Comparison of ENCODE assay signal across 23 mouse cellular contexts in the genomic region with DNA sequence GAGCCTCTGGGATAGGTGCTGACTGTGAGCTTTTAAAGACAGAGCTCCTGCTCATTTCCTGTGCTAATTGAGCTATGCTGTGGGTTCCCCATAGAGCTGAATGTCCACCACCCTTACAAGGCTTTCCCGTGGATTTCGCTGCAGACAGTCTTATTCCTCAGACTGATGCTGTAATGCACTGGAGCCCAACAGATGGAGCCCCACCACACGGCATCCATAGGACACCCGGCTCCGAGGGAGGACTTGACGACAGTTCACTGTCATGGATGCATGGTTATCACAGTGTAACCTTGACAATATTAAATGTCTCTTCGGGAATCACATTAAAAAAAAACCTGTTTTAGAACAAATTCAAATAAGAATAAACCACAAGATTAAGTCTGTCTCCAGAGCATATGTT.
A peak's percentile ranks its signal among the peaks of the same experiment; 100 is the strongest.
DNase-seq lines count a peak whose midpoint lies in the region; ATAC-seq and TF ChIP-seq lines count a peak whose summit lies in the region.
"Had no signal": no experiment of that assay in that cellular context is flagged by ENCODE, and none has a peak within 500 bp of the region (broad histone marks: within the 10 kb centered on the region; RNA-seq: fewer than 3 reads in every experiment).

No protein-coding gene starts in this region.

- no peaks in the 10 kb centered on the region for H3K4me1 ChIP-seq in forebrain, embryonic 14.5 days (ENCODE audit: control insufficient read depth, insufficient read depth, low read length)
- H3K4me1 ChIP-seq in forebrain, embryonic 13.5 days: no peaks in the 10 kb centered on the region
- H3K4me1 ChIP-seq in hindbrain, postnatal 0 days (ENCODE audit: insufficient read depth, low read length): no peaks in the 10 kb centered on the region
- no peaks in the 10 kb centered on the region for H3K4me1 ChIP-seq in hindbrain, embryonic 11.5 days (replicated peaks; ENCODE audit: control insufficient read depth, insufficient read depth, low read length)
- no peaks in the 10 kb centered on the region for H3K4me1 ChIP-seq in midbrain, embryonic 14.5 days (ENCODE audit: control insufficient read depth, insufficient read depth, low read length)
- H3K4me1 ChIP-seq in midbrain, embryonic 10.5 days: no peaks in the 10 kb centered on the region
- no peaks in the 10 kb centered on the region for H3K4me1 ChIP-seq in liver, embryonic 12.5 days
- H3K4me1 ChIP-seq: embryonic facial prominence, embryonic 13.5 days; heart, embryonic 15.5 days; limb, embryonic 15.5 days; liver, embryonic 15.5 days; lung, embryonic 15.5 days had no signal

- DNase-seq in forebrain, embryonic 14.5 days (ENCODE audit: low spot score): peak; percentile 8
- peak; percentile 61 for DNase-seq in hindbrain, postnatal 0 days (ENCODE audit: low spot score)
- DNase-seq in hindbrain, embryonic 11.5 days (ENCODE audit: low spot score): no peak
- DNase-seq in midbrain, embryonic 14.5 days: peak; percentile 2
- DNase-seq in midbrain, embryonic 10.5 days (ENCODE audit: low spot score): no peak
- peak; percentile 47 for DNase-seq in brain, adult 2 months (ENCODE audit: low read depth, low spot score)
- DNase-seq: adrenal gland, postnatal 14 days; cerebellum, adult 9-10 months; embryo, embryonic 11 days; kidney, adult 11 months; lung, postnatal 36 days; thymus, adult 2 months; thymus, postnatal 4 days had no signal

- H3K9me3 ChIP-seq in forebrain, embryonic 14.5 days (replicated peaks; ENCODE audit: control insufficient read depth, low read length): no peaks in the 10 kb centered on the region
- no peaks in the 10 kb centered on the region for H3K9me3 ChIP-seq in forebrain, embryonic 13.5 days (replicated peaks)
- no peaks in the 10 kb centered on the region for H3K9me3 ChIP-seq in hindbrain, postnatal 0 days (ENCODE audit: low read length)
- H3K9me3 ChIP-seq in hindbrain, embryonic 11.5 days (ENCODE audit: control insufficient read depth, low read length): no peaks in the 10 kb centered on the region
- H3K9me3 ChIP-seq in midbrain, embryonic 14.5 days (ENCODE audit: control insufficient read depth, low read length): 0 out of 2 replicates have a peak, but pooled peaks cover 3% of the 10 kb centered on the region
- no peaks in the 10 kb centered on the region for H3K9me3 ChIP-seq in midbrain, embryonic 10.5 days (replicated peaks)
- no peaks in the 10 kb centered on the region for H3K9me3 ChIP-seq in liver, embryonic 12.5 days (replicated peaks)
- H3K9me3 ChIP-seq: embryonic facial prominence, embryonic 13.5 days; heart, embryonic 15.5 days; limb, embryonic 15.5 days; liver, embryonic 15.5 days; lung, embryonic 15.5 days; neural tube, embryonic 15.5 days had no signal

- H3K4me3 ChIP-seq in forebrain, embryonic 14.5 days (ENCODE audit: low read depth, low read length): no peak overlapping the region
- no peak overlapping the region for H3K4me3 ChIP-seq in forebrain, embryonic 13.5 days
- no peak overlapping the region for H3K4me3 ChIP-seq in hindbrain, postnatal 0 days (ENCODE audit: low read length)
- H3K4me3 ChIP-seq in hindbrain, embryonic 11.5 days (ENCODE audit: low read depth, low read length): no peak overlapping the region
- H3K4me3 ChIP-seq in midbrain, embryonic 14.5 days (replicated peaks; ENCODE audit: low read depth, low read length): no peak overlapping the region
- H3K4me3 ChIP-seq in midbrain, embryonic 10.5 days: no peak overlapping the region
- no peak overlapping the region for H3K4me3 ChIP-seq in liver, embryonic 12.5 days
- H3K4me3 ChIP-seq: embryonic facial prominence, embryonic 13.5 days; erythroblast, embryonic 14.5 days; heart, embryonic 15.5 days; limb, embryonic 15.5 days; liver, embryonic 15.5 days; lung, embryonic 15.5 days; neural tube, embryonic 15.5 days had no signal

- ATAC-seq in forebrain, embryonic 14.5 days: no peak
- ATAC-seq in forebrain, embryonic 13.5 days: no peak; the same call in 1 of the 2 replicates
- peak; percentile 62; the same call in 1 of the 2 replicates for ATAC-seq in hindbrain, postnatal 0 days
- no peak for ATAC-seq in hindbrain, embryonic 11.5 days (ENCODE audit: low FRiP score)
- no peak for ATAC-seq in midbrain, embryonic 14.5 days (ENCODE audit: low FRiP score, low TSS enrichment)
- no peak for ATAC-seq in liver, embryonic 12.5 days
- ATAC-seq: CD4-positive, CD25-positive, alpha-beta regulatory T cell, adult 4 months had no signal

- TF ChIP-seq CTCF in hindbrain, postnatal 0 days (IDR thresholded peaks at IDR 0.05; ENCODE audit: low read depth): peak; percentile 53

- H3K4me2 ChIP-seq in forebrain, embryonic 14.5 days (ENCODE audit: low read length): no peak overlapping the region
- H3K4me2 ChIP-seq in forebrain, embryonic 13.5 days: no peak overlapping the region
- no peak overlapping the region for H3K4me2 ChIP-seq in hindbrain, postnatal 0 days (ENCODE audit: low read depth, low read length)
- no peak overlapping the region for H3K4me2 ChIP-seq in hindbrain, embryonic 11.5 days (replicated peaks; ENCODE audit: low read depth, low read length)
- no peak overlapping the region for H3K4me2 ChIP-seq in midbrain, embryonic 14.5 days (ENCODE audit: low read length)
- no peak overlapping the region for H3K4me2 ChIP-seq in liver, embryonic 12.5 days
- H3K4me2 ChIP-seq: embryonic facial prominence, embryonic 13.5 days; heart, embryonic 15.5 days; limb, embryonic 15.5 days; liver, embryonic 15.5 days; lung, embryonic 15.5 days; neural tube, embryonic 15.5 days had no signal

- no peaks in the 10 kb centered on the region for H3K27me3 ChIP-seq in forebrain, embryonic 14.5 days (replicated peaks; ENCODE audit: control insufficient read depth, insufficient read depth, low read length)
- no peaks in the 10 kb centered on the region for H3K27me3 ChIP-seq in forebrain, embryonic 13.5 days
- H3K27me3 ChIP-seq in hindbrain, postnatal 0 days (ENCODE audit: insufficient read depth, low read length): no peaks in the 10 kb centered on the region
- no peaks in the 10 kb centered on the region for H3K27me3 ChIP-seq in hindbrain, embryonic 11.5 days (ENCODE audit: control insufficient read depth, insufficient read depth, low read length)
- H3K27me3 ChIP-seq in midbrain, embryonic 14.5 days (ENCODE audit: control insufficient read depth, insufficient read depth, low read length): no peaks in the 10 kb centered on the region
- no peaks in the 10 kb centered on the region for H3K27me3 ChIP-seq in midbrain, embryonic 10.5 days (ENCODE audit: low read depth, poor library complexity, severe bottlenecking)
- no peaks in the 10 kb centered on the region for H3K27me3 ChIP-seq in liver, embryonic 12.5 days (replicated peaks)
- H3K27me3 ChIP-seq: embryonic facial prominence, embryonic 13.5 days; heart, embryonic 15.5 days; limb, embryonic 15.5 days; liver, embryonic 15.5 days; lung, embryonic 15.5 days; neural tube, embryonic 15.5 days had no signal

- 88% methylated on average over 7 of the region's 7 CpGs for whole genome bisulfite sequencing in forebrain, embryonic 14.5 days
- 91% methylated on average over 7 of the region's 7 CpGs for WGBS in forebrain, embryonic 13.5 days
- WGBS in hindbrain, postnatal 0 days: 71% methylated on average over 7 of the region's 7 CpGs
- WGBS in hindbrain, embryonic 11.5 days: 79% methylated on average over 7 of the region's 7 CpGs
- 89% methylated on average over 7 of the region's 7 CpGs for WGBS in midbrain, embryonic 14.5 days
- WGBS in midbrain, embryonic 10.5 days: 82% methylated on average over 7 of the region's 7 CpGs
- WGBS in liver, embryonic 12.5 days (ENCODE audit: insufficient replicate concordance): 56% methylated on average over 7 of the region's 7 CpGs

- no peak overlapping the region for H3K27ac ChIP-seq in forebrain, embryonic 14.5 days (ENCODE audit: low read depth, low read length)
- H3K27ac ChIP-seq in forebrain, embryonic 13.5 days: no peak overlapping the region
- no peak overlapping the region for H3K27ac ChIP-seq in hindbrain, postnatal 0 days
- H3K27ac ChIP-seq in hindbrain, embryonic 11.5 days (ENCODE audit: low read depth, low read length): no peak overlapping the region
- H3K27ac ChIP-seq in midbrain, embryonic 14.5 days (replicated peaks; ENCODE audit: low read depth, low read length): no peak overlapping the region
- H3K27ac ChIP-seq in midbrain, embryonic 10.5 days (replicated peaks): no peak overlapping the region
- no peak overlapping the region for H3K27ac ChIP-seq in liver, embryonic 12.5 days
- H3K27ac ChIP-seq: embryonic facial prominence, embryonic 13.5 days; heart, embryonic 15.5 days; limb, embryonic 15.5 days; liver, embryonic 15.5 days; lung, embryonic 15.5 days; neural tube, embryonic 15.5 days had no signal

- no peaks in the 10 kb centered on the region for H3K36me3 ChIP-seq in forebrain, embryonic 14.5 days (ENCODE audit: control insufficient read depth, insufficient read depth, low read length)
- no peaks in the 10 kb centered on the region for H3K36me3 ChIP-seq in forebrain, embryonic 13.5 days (ENCODE audit: poor library complexity, severe bottlenecking)
- no peaks in the 10 kb centered on the region for H3K36me3 ChIP-seq in hindbrain, postnatal 0 days (ENCODE audit: insufficient read depth, low read length)
- no peaks in the 10 kb centered on the region for H3K36me3 ChIP-seq in hindbrain, embryonic 11.5 days (ENCODE audit: control insufficient read depth, insufficient read depth, low read length)
- H3K36me3 ChIP-seq in midbrain, embryonic 14.5 days (ENCODE audit: control insufficient read depth, insufficient read depth, low read length): no peaks in the 10 kb centered on the region
- no peaks in the 10 kb centered on the region for H3K36me3 ChIP-seq in midbrain, embryonic 10.5 days
- no peaks in the 10 kb centered on the region for H3K36me3 ChIP-seq in liver, embryonic 12.5 days
- H3K36me3 ChIP-seq: embryonic facial prominence, embryonic 13.5 days; heart, embryonic 15.5 days; limb, embryonic 15.5 days; liver, embryonic 15.5 days; lung, embryonic 15.5 days; neural tube, embryonic 15.5 days had no signal

- H3K9ac ChIP-seq in forebrain, embryonic 14.5 days (ENCODE audit: low read length): no peak overlapping the region
- no peak overlapping the region for H3K9ac ChIP-seq in forebrain, embryonic 13.5 days
- H3K9ac ChIP-seq in hindbrain, postnatal 0 days (replicated peaks; ENCODE audit: low read length): no peak overlapping the region
- H3K9ac ChIP-seq in hindbrain, embryonic 11.5 days (ENCODE audit: low read depth, low read length): no peak overlapping the region
- no peak overlapping the region for H3K9ac ChIP-seq in midbrain, embryonic 14.5 days (replicated peaks; ENCODE audit: low read length)
- no peak overlapping the region for H3K9ac ChIP-seq in liver, embryonic 12.5 days
- H3K9ac ChIP-seq: embryonic facial prominence, embryonic 13.5 days; heart, embryonic 15.5 days; limb, embryonic 15.5 days; liver, embryonic 15.5 days; lung, embryonic 15.5 days; neural tube, embryonic 15.5 days had no signal

Comparison
In these comparisons a context has a peak if more than half of its experiments do, and no peak if none do; other contexts are left out.
1. DNase-seq: peak in forebrain, embryonic 14.5 days (single experiment), hindbrain, postnatal 0 days (single experiment), midbrain, embryonic 14.5 days (single experiment) and brain, adult 2 months (single experiment); none in hindbrain, embryonic 11.5 days (single experiment) and midbrain, embryonic 10.5 days (single experiment).